Mouse (Mus musculus): ENCODE measurements at regions not wholly inside any gene's neighbourhood (a gene's known extent, or its start where the extent isn't known, plus 50 kb on each side); places are given as distances from the start of the nearest gene placed in this dataset.
"Not testable (repeated sequence)": the region's sequence is repeated elsewhere in the genome, so short reads cannot be mapped to it uniquely, and the experiment has no call there.

DNA sequence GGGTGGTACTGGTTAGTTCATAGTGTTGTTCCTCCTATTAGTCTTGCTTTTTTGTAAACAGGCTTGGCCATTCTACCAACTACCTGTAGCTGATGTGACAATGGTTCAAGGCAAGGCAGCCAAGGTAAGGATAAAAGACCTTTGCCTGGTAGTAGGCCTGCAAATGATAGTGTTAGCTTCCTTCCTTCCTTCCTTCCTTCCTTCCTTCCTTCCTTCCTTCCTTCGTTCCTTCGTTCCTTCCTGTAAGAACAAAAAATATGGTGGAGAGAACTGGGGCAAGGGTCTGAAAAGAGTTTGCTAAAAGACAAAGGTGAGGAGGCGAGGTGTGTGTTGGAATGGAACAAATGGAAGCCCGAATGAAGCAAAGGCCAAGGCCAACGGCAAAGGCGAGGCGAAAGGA lies 84.8 kb upstream of the Ezh2 start:
- DNase-seq (ENCODE audit: low read depth, low spot score), result not testable (repeated sequence)

DNA sequence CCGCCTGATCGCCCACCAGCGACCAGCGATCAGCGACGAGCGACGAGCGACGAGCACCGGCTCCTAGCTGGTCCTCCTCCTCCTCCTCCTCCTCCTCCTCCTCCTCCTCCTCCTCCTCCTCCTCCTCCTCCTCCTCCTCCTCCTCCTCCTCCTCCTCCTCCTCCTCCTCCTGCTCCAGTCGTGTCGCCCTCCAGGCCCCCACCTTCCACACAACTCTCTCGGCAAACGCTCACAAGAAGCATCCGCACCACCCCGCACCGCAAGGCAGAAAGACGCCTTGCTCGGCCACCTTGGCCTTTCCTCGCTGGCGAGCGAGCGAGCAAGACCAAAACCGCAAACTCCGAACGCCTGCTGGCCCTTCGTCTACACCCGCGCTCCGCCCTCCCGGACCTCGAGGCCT lies 77.6 kb upstream of the Ezh2 start:
- DNase-seq (ENCODE audit: low read depth, low spot score), result not testable (repeated sequence)

DNA sequence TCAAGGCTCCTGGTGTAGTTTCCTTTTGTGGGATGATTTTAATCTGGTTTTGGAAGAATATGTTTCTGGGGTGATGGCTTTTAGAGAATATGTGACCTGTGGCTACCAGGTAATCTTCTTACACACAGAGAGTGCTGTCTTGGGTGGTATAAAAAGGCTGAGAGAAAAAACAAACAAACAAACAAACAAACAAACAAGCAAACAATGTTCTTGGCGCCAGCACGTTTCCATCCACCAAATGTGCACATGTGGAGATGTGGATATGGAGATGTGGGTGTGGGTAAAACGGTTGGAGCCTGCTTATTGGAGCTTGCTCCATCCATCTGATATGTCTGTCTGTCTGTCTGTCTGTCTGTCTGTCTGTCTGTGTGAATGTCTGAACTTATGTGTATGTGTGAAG lies 57.7 kb upstream of the Ezh2 start:
- DNase-seq (ENCODE audit: low read depth, low spot score), result not testable (repeated sequence)

DNA sequence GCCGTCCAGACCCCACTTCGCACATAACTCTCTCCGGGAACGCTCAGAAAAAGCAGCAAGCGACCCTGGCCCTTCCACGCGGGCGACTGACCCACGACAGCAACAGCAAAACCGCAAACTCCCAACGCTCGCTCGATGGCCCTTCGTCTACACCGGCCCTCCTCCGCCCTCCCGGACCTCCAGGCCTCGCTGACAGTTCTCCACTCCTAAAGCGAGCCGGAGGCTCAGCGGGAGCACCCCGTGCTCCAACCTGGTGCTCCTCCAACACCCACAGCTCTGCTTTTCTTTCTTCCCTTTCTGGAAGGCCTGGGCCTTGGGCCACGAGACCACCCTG lies 56.2 kb upstream of the Ezh2 start:
- not testable (repeated sequence) for DNase-seq (ENCODE audit: low read depth, low spot score)

DNA sequence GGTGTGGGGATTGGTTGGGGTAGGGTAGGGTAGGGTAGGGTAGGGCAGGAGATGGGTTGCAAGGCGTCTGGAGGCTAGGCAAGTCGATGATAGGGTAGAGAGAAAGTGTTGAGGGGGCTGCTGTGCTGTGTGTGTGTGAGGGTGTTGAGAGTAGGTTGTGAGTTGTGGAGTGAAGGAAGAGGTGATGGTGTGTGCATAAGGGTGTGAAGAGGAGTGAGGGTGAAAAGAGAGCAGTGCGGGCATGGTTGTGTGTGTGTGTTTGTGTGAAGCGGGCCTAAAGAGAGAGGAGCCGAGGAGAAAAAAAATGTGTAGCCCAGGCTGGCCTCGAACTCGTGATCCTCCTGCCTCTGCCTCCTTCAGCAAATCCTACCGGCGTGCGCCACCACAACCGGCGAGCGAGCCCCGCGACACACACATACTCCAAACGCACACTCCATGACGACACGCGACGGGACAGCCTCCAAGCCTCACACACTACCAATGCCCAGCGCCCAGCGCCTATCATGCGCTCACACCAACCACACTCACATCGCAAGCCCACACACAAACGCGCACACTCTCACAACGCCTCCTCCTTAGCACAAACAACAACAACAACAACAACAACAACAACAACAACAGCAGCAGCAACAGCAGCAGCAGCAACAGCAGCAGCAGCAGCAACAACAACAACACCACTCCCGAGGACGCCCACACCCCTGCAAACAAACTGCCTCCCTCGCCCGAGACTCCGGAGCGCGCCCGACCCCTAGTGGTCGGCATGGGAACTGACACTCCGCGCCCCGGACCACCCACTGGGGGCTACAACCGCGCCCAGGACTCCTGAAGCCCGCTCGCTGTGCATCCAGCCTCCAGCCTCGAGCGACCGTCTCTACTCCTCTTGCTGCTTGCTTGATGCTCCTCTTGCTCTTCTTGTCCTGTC lies 55.6 kb upstream of the Ezh2 start:
- peak; percentile 97 for DNase-seq (ENCODE audit: low read depth, low spot score)

DNA sequence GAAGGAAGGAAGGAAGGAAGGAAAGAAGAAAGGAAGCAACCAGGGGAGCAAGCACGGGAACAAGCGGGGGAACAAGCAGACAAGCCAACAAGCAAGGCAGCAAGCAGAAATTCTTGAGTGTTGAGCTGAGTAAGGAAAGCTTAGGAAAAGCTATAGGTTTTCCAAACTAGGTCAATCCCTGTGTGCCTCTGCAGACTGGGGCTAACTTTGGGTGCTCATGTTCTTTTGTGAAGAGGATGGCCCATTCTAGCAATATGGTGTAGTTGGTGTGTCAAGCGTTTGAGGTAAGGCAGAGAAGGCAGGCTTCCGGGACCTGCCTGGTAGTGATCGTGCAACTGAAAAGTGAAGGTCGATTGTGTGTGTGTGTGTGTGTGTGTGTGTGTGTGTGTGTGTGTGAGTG lies 54.8 kb upstream of the Ezh2 start:
- DNase-seq (ENCODE audit: low read depth, low spot score), result no peak

DNA sequence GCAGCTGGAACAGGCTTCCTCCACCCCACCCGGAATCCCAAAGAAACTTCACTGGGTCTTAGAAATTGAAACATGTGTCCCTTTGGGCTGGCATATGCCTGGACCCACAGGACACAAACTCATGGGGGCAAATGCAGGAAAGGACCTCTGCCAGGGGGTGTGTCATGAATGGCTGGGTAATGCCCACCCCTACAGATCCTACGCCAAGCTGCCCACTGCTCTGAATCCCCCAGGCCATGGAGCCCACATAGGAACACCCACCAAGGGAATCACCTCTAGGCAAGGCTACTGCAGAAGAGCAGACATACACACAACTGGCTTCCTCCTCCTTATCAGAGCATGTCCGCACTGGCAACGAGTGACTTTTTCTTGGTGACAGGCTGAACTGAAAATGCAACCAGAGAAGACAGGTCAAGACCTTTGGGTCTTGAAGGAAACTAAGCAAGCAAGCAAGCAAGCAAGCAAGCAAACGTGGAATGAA lies 54.4 kb upstream of the Ezh2 start:
- DNase-seq (ENCODE audit: low read depth, low spot score), result no peak

DNA sequence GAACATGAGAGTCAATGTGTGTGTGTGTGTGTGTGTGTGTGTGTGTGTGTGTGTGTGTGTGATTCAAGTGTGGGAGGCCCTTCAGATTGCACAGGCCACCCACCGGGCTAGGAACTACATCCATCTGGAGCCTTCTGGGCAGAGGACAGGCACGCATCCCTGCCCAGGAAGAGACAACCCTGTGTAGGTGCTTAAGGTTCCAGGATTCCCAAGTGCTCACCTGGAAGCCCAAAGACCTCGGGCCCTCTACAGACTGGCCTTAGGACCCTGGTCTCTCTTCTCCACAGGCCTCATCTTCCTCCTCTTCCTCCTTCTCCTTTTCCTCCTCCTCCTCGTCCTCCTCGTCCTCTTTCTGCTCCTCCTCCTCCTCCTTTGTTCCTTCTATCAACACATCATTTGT lies 53.8 kb upstream of the Ezh2 start:
- no peak for DNase-seq (ENCODE audit: low read depth, low spot score)

DNA sequence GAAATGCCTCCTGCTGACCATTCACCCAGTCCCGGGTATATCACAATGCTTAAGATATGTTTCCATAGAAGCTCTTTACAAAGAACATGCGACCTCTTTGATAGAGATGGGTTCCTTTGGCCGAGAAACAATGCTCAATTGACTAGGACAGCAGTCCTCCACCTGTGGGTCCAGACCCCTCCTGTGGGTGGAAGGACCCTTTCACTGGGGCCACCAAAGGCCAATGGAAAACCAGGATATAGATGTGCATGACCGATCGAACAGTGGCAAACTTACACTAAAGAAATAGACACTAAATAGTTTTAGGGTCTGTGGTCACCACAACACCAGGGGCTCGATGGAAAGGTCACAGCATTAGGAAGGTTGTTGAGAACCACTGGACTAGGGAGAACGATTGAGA lies 53.2 kb upstream of the Ezh2 start:
- DNase-seq (ENCODE audit: low read depth, low spot score), result no peak

DNA sequence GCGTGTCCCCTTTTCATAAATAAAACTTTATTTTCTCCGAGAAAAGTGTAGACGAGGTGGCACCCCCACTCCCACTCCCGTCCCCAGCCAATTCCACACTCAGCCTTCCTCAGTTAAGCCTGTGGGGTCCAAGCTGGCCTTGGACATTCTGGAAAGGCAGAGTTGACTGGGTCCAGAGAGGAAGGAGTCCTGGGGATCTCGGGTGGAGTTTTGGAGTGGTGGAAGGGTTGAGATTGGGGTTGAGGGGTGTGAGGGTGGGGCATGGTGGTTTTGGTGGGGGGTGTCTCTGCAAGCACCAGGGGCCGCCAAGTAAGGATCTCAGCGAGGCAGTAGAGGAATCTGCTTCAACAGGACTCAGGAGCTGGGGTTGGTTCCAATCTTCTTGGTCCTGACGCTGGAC lies 52.7 kb upstream of the Ezh2 start:
- DNase-seq (ENCODE audit: low read depth, low spot score), result no peak

DNA sequence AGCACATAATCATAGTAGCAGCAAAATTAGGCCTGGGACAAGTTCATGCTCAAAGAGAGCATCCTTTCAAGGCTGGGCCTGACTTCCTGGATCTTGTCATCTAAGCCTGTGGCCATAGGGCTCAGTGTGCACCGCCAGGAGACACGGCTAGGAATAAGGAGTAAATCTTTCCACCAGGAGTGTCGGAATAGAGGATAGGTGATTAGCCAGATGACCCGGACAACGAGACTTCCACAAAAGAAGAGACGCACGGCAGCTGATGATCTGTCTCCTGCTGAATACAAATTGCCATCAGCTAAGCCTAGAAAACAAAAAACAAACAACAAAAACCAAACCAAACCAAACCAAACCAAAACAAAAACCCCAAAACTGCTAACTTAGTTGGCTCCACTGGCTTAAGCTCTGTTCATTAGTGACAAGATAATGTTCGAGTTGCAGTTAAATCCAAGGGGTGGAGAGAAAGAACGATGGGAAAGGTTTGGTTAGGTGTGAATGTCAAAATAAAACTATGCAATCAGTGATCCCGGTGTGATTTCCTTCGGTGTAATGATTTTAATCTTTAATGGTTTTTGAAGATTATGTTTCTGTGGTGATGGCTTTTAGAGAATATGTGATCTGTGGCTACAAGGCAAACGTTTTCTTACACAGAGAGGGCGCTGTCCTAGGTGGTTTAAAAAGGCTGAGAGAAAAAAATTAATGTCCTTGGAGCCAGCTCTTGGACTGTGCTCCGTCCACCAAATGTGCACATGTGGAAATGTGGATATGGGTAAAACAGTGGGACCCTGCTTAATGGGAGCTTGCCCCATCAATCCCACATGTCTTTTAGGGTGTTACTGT lies 51.8 kb upstream of the Ezh2 start:
- no peak for DNase-seq (ENCODE audit: low read depth, low spot score)

DNA sequence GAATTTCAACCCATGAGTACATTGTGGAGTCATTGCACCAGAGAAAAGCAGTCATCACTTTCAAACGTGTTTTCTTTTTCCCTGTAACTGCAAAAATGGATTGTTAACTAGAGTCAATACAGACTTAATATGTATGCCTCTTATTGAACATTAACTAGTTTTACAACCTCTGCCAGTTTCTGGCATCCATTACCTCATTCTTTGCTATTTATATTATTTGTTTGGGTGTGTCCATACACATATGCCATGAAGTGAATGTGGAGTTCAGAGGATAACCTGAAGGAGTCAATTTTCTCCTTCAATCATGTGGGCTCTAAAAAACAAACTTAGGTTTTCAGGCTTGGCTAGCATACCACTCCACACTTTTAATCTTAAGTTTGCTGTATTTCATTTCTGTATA lies 50.9 kb upstream of the Ezh2 start:
- DNase-seq (ENCODE audit: low read depth, low spot score), result no peak

Data from brain, adult 2 months (tissue).